Mouse (Mus musculus): ENCODE data around the gene Ndufv3. TPM values are rescaled to one million over a fixed set of nuclear protein-coding genes. Genes with fewer than 3 reads are reported as not detected.

The Ndufv3 gene
- polyA plus RNA-seq, 1 experiment from 2014 or later = 316 TPM

DNA sequence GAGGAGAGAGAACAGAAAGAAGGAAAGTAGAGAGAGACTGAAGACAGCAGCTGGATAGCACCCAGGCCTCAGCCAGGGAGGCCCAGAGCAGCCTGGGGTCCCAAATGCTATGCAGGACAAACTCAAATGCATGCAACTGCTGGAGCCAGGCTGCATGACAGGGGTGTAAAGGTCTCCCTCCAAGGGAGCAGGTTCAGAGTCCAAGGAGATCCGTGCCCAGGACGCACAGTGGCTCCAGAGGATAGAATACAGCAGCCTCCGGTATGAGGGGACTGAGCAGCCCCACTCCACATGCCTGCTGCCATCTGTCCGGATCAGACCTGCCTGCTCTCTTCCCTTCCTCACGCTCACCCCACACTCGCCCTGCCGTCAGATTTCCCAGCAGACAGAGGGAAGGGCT is 13.6 kb upstream of the Ndufv3 start:
- Histone ChIP-seq H3K27ac (ENCODE audit: low read length) (no peak overlapping the region), H3K27me3 (replicated peaks; ENCODE audit: control insufficient read depth, insufficient read depth, low read length) (no peaks in the 10 kb centered on the region), H3K36me3 (ENCODE audit: control insufficient read depth, insufficient read depth) (peaks cover 12% of the 10 kb centered on the region; the same call in 1 of the 2 replicates), H3K9ac (replicated peaks; ENCODE audit: low read depth, low read length) (no peak overlapping the region), H3K4me2 (ENCODE audit: low read length) (no peak overlapping the region), H3K4me1 (replicated peaks; ENCODE audit: control insufficient read depth, insufficient read depth, low read length) (peaks cover 3% of the 10 kb centered on the region), H3K9me3 (ENCODE audit: control insufficient read depth, low read length) (no peaks in the 10 kb centered on the region), H3K4me3 (replicated peaks; ENCODE audit: low read length) (no peak overlapping the region)
- 89% methylated on average over 7 of the region's 7 CpGs for WGBS
- no peak for ATAC-seq

DNA sequence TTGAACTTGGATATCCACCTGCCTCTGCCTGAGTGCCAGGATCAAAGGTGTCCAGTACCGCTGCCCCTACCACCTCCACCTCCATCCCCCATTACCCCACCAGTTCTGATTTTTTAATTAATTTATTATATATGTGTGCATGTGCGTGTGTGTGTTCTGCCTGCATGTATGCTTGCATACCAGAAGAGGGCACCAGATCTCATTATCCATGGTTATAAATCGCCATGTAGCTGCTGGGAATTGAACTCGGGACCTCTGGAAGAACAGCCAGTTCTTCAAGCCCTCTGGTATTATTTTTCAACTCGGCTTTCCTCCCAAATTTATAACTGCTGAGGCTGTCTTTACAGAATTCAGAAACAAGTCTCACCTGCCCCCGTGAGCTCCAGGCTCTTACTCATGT is 9.0 kb upstream of the Ndufv3 start:
- H3K4me3 ChIP-seq (replicated peaks; ENCODE audit: low read length) = no peak overlapping the region

DNA sequence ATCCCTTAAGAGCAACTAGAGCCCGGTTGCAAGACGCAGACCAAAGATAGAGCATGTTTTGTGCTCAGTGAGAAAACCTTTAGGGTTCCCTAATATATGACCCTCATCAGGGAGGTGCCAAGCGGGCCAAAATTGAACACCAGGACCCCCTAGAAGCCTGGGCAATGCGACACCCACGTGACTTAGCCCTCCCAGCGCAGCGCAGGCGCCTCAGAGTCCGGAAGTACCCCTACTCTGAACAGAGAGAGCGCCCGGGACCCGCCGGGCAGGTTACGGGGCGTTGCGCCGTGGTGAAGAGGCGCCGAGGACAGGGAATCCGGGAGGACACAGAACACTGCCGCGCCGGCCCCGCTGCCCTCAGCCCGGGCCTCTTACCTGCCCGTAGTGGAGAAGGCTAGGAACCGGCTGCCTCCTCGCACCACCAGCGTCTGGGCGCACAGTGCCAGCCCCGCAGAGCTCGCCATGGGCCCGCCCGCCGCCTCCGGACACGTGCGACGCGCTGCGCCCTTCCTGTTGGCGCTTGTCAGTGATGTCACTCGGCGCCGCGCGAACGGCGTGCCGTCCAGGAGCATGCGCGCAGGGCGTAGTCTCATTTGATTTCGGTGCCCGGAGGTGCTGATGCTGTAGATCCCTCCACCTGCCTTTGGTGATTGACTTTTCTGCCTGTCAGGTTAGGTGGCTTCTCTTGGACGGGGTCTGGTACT is 8.0 kb upstream of the Ndufv3 start:
- Histone ChIP-seq H3K27me3 (replicated peaks; ENCODE audit: control insufficient read depth, insufficient read depth, low read length) (no peaks in the 10 kb centered on the region), H3K9ac (replicated peaks; ENCODE audit: low read depth, low read length) (peak overlapping the region; percentile 77), H3K9me3 (ENCODE audit: control insufficient read depth, low read length) (no peaks in the 10 kb centered on the region), H3K4me2 (ENCODE audit: low read length) (peak overlapping the region; percentile 86), H3K27ac (ENCODE audit: low read length) (peak overlapping the region; percentile 84), H3K36me3 (ENCODE audit: control insufficient read depth, insufficient read depth) (peaks cover 3% of the 10 kb centered on the region; the same call in 1 of the 2 replicates), H3K4me3 (replicated peaks; ENCODE audit: low read length) (peak overlapping the region; percentile 81), H3K4me1 (replicated peaks; ENCODE audit: control insufficient read depth, insufficient read depth, low read length) (peaks cover 12% of the 10 kb centered on the region)
- under 1% methylated on average over 55 of the region's 56 CpGs for WGBS
- peak; percentile 98 for ATAC-seq

More for the DNA sequence above, 9.0 kb upstream of the Ndufv3 start:
- no peak overlapping the region; the same call in 1 of the 2 replicates for H3K4me2 ChIP-seq (ENCODE audit: low read length)
- 95% methylated on average over 6 of the region's 6 CpGs for WGBS
- peaks cover 12% of the 10 kb centered on the region for H3K4me1 ChIP-seq (replicated peaks; ENCODE audit: control insufficient read depth, insufficient read depth, low read length)
- no peaks in the 10 kb centered on the region for H3K9me3 ChIP-seq (ENCODE audit: control insufficient read depth, low read length)
- no peaks in the 10 kb centered on the region for H3K27me3 ChIP-seq (replicated peaks; ENCODE audit: control insufficient read depth, insufficient read depth, low read length)
- H3K27ac ChIP-seq (ENCODE audit: low read length) = no peak overlapping the region
- no peak overlapping the region for H3K9ac ChIP-seq (replicated peaks; ENCODE audit: low read depth, low read length)
- ATAC-seq = no peak
- H3K36me3 ChIP-seq (ENCODE audit: control insufficient read depth, insufficient read depth) = peaks cover 3% of the 10 kb centered on the region; the same call in 1 of the 2 replicates

DNA sequence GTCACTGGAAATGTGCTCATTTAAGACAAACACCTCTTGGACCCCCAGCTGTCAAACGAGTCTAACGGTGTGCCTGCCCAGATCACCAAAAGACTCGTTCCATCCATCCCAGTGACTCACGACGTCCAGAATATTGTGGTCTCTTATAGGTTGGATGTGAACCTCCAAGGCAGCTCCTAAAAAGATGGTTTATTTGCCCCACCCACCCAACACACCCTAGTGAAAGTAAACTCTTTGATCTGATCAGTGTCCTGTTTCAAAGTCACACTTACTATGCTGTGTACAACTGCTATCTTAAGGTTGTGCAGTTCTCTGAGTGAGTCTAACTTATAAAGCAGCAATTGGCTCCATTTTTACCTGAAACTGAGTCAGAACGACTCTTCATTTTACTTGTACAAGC is 7.3 kb upstream of the Ndufv3 start:
- Histone ChIP-seq H3K4me1 (replicated peaks; ENCODE audit: control insufficient read depth, insufficient read depth, low read length) (peaks cover 12% of the 10 kb centered on the region), H3K4me3 (replicated peaks; ENCODE audit: low read length) (peak overlapping the region; percentile 81), H3K9ac (replicated peaks; ENCODE audit: low read depth, low read length) (peak overlapping the region; percentile 77), H3K27me3 (replicated peaks; ENCODE audit: control insufficient read depth, insufficient read depth, low read length) (no peaks in the 10 kb centered on the region; the same call in 1 of the 2 replicates), H3K27ac (ENCODE audit: low read length) (peak overlapping the region; percentile 84), H3K4me2 (ENCODE audit: low read length) (peak overlapping the region; percentile 86), H3K36me3 (ENCODE audit: control insufficient read depth, insufficient read depth) (peaks cover 3% of the 10 kb centered on the region; the same call in 1 of the 2 replicates), H3K9me3 (ENCODE audit: control insufficient read depth, low read length) (no peaks in the 10 kb centered on the region)
- 29% methylated on average over 6 of the region's 6 CpGs for WGBS
- ATAC-seq = no peak; the same call in 1 of the 2 replicates

DNA sequence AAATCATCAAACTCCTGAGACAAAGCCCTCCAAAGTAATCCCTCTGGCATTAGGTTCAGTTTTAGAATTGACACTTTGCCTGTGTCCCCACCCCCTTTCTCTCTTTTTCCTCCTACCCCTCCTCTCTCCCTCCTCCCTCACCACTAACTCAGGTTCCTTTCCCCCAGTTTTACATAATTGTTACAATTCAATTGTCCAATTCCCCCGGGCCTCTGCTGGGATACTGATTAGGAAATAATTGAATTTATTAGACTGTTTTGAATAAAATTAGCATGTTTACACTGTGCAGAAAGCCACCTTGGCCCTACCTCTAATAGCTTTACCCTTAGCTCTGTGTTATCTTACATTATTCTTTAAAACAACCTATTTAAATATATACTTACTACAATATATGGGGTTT is 5.2 kb upstream of the Ndufv3 start:
- ATAC-seq = no peak
- Histone ChIP-seq H3K27me3 (replicated peaks; ENCODE audit: control insufficient read depth, insufficient read depth, low read length) (no peaks in the 10 kb centered on the region; the same call in 1 of the 2 replicates), H3K4me1 (replicated peaks; ENCODE audit: control insufficient read depth, insufficient read depth, low read length) (peaks cover 12% of the 10 kb centered on the region), H3K27ac (ENCODE audit: low read length) (no peak overlapping the region), H3K4me3 (replicated peaks; ENCODE audit: low read length) (no peak overlapping the region), H3K9ac (replicated peaks; ENCODE audit: low read depth, low read length) (no peak overlapping the region), H3K9me3 (ENCODE audit: control insufficient read depth, low read length) (no peaks in the 10 kb centered on the region), H3K4me2 (ENCODE audit: low read length) (no peak overlapping the region), H3K36me3 (ENCODE audit: control insufficient read depth, insufficient read depth) (no peaks in the 10 kb centered on the region)
- 62% methylated on average over 1 of the region's 1 CpGs for WGBS

DNA sequence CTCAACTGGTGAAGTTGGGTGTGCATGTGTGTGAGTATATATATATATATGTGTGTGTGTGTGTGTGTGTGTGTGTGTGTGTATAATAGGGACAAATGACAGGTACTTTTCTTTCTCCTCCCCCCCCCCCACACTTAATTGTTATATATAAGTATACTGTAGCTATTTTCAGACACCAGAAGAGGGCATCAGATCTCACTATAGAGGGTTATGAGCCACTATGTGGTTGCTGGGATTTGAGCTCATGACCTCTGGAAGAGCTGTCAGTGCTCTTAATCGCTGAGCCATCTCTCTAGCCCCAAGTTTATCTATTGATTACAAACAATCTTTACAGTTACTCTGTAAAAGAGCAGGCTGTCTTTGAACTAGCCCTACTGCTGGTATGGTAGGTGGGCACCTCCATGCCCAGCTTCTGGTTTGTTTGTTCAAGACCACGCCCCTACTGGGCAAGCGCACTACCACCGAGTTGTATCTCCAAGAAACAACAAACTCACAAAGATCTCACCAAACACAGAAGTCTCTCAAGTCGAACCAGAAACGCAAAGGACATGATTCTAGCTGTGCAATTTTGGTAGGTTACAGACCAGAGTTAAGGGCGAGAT is 470 bp upstream of the Ndufv3 start:
- WGBS = 5% methylated on average over 7 of the region's 7 CpGs
- H3K27ac ChIP-seq (ENCODE audit: low read length) = no peak overlapping the region; the same call in 1 of the 2 replicates
- 0 out of 2 replicates have a peak overlapping the region, but pooled peaks have one; percentile 18 for H3K9ac ChIP-seq (replicated peaks; ENCODE audit: low read depth, low read length)

DNA sequence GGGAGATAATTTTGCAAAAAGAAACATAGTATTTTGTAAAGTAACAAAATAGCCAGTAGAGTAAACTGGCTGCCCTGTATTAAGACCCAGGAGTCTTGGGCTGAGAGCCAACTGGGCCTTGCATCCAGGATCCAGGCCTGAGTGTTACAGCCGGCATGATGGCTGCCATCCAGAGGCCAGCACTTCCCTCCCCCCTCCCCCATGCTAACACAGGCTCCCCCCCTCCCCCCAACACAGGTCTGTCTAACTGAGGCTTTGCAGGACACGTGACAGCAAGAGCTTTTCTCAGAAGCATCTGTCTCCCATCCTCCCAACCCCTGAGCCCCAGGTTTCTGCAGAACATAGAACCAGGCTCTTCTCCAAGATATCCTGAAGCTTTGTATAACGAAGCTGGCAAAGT is 980 bp downstream of the Ndufv3 start:
- WGBS = 8% methylated on average over 3 of the region's 3 CpGs
- Histone ChIP-seq H3K9me3 (ENCODE audit: control insufficient read depth, low read length) (no peaks in the 10 kb centered on the region), H3K27ac (ENCODE audit: low read length) (no peak overlapping the region; the same call in 1 of the 2 replicates), H3K27me3 (replicated peaks; ENCODE audit: control insufficient read depth, insufficient read depth, low read length) (no peaks in the 10 kb centered on the region; the same call in 1 of the 2 replicates), H3K4me2 (ENCODE audit: low read length) (peak overlapping the region; percentile 80), H3K4me3 (replicated peaks; ENCODE audit: low read length) (peak overlapping the region; percentile 66), H3K4me1 (replicated peaks; ENCODE audit: control insufficient read depth, insufficient read depth, low read length) (peaks cover 18% of the 10 kb centered on the region), H3K36me3 (ENCODE audit: control insufficient read depth, insufficient read depth) (0 out of 2 replicates have a peak, but pooled peaks cover 3% of the 10 kb centered on the region), H3K9ac (replicated peaks; ENCODE audit: low read depth, low read length) (peak overlapping the region; percentile 75; the same call in 1 of the 2 replicates)
- ATAC-seq = no peak

More for the DNA sequence above, 470 bp upstream of the Ndufv3 start:
- H3K4me3 ChIP-seq (replicated peaks; ENCODE audit: low read length) = peak overlapping the region; percentile 66
- ATAC-seq = peak; percentile 61
- H3K36me3 ChIP-seq (ENCODE audit: control insufficient read depth, insufficient read depth) = 0 out of 2 replicates have a peak, but pooled peaks cover 3% of the 10 kb centered on the region
- H3K4me2 ChIP-seq (ENCODE audit: low read length) = peak overlapping the region; percentile 80
- H3K4me1 ChIP-seq (replicated peaks; ENCODE audit: control insufficient read depth, insufficient read depth, low read length) = peaks cover 18% of the 10 kb centered on the region
- H3K9me3 ChIP-seq (ENCODE audit: control insufficient read depth, low read length) = no peaks in the 10 kb centered on the region
- no peaks in the 10 kb centered on the region; the same call in 1 of the 2 replicates for H3K27me3 ChIP-seq (replicated peaks; ENCODE audit: control insufficient read depth, insufficient read depth, low read length)

DNA sequence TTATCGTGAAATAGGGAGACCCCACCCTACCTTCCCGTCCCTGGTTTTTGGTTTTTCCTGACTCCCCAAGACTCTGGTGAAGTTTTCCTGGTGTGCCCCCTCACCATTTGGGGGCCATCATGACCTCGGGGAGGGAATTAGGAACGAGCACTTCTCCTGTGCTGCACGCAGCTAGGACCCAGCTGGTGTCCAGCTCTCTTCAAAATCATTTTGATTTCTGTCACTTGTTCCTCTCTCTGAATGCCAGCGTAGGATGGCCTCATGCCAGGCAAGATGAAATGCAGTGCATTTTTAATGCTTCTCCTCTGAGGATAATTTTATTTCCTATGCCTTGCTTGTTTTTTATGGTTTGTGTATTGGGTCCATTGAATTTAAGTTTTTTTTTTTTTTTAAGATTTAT is 2.0 kb downstream of the Ndufv3 start:
- H3K9me3 ChIP-seq (ENCODE audit: control insufficient read depth, low read length) = no peaks in the 10 kb centered on the region
- peaks cover 18% of the 10 kb centered on the region for H3K4me1 ChIP-seq (replicated peaks; ENCODE audit: control insufficient read depth, insufficient read depth, low read length)
- H3K27ac ChIP-seq (ENCODE audit: low read length) = peak overlapping the region; percentile 56
- no peak overlapping the region for H3K4me3 ChIP-seq (replicated peaks; ENCODE audit: low read length)
- no peaks in the 10 kb centered on the region; the same call in 1 of the 2 replicates for H3K27me3 ChIP-seq (replicated peaks; ENCODE audit: control insufficient read depth, insufficient read depth, low read length)
- peaks cover 4% of the 10 kb centered on the region; the same call in 1 of the 2 replicates for H3K36me3 ChIP-seq (ENCODE audit: control insufficient read depth, insufficient read depth)
- no peak for ATAC-seq
- no peak overlapping the region for H3K9ac ChIP-seq (replicated peaks; ENCODE audit: low read depth, low read length)
- 68% methylated on average over 6 of the region's 6 CpGs for WGBS
- H3K4me2 ChIP-seq (ENCODE audit: low read length) = no peak overlapping the region

DNA sequence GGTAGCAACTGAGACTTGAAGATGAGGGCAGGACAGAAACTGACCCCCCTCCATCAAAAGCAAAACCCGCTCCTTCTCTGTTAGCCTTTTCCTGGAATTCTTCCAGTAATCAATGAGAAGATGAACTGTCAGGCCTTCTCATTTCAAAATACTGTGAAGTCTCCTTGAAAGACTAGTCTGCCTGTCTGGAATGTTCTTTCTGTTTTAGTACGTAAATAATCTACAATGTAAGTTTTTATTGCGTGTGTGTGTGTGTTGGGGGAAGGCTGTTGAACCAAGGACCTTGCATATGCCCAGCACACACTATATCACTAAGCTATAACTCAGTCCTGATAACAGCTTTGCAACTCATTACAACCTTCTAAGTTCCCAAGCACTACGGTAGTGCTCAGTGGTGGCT is 5.2 kb downstream of the Ndufv3 start:
- WGBS = 96% methylated on average over 4 of the region's 4 CpGs
- Histone ChIP-seq H3K4me3 (replicated peaks; ENCODE audit: low read length) (no peak overlapping the region), H3K9ac (replicated peaks; ENCODE audit: low read depth, low read length) (no peak overlapping the region), H3K27ac (ENCODE audit: low read length) (no peak overlapping the region), H3K27me3 (replicated peaks; ENCODE audit: control insufficient read depth, insufficient read depth, low read length) (no peaks in the 10 kb centered on the region), H3K4me2 (ENCODE audit: low read length) (no peak overlapping the region), H3K9me3 (ENCODE audit: control insufficient read depth, low read length) (no peaks in the 10 kb centered on the region), H3K4me1 (replicated peaks; ENCODE audit: control insufficient read depth, insufficient read depth, low read length) (peaks cover 18% of the 10 kb centered on the region), H3K36me3 (ENCODE audit: control insufficient read depth, insufficient read depth) (peaks cover 15% of the 10 kb centered on the region)
- ATAC-seq = no peak
